Mouse (Mus musculus): Measurements from ENCODE around the gene Pgm1. TPM values are rescaled to one million over a fixed set of nuclear protein-coding genes. Genes with fewer than 3 reads are reported as not detected.
A peak's percentile ranks its signal among the peaks of the same experiment; 100 is the strongest.

Gene Pgm1
- polyA plus RNA-seq, 1 experiment from 2014 or later: 63.5 TPM

GRCm38 (mm10) chr4:100010916-100011315 is 81.7 kb downstream of the Pgm1 start:
- WGBS: 87% methylated on average over 3 of the region's 3 CpGs
- DNase-seq (ENCODE audit: low spot score) (no peak), ATAC-seq (replicated peaks; ENCODE audit: low FRiP score, low read depth) (no peak)
- H3K4me2 ChIP-seq (ENCODE audit: low read length): no peak overlapping the region
- no peaks in the 10 kb centered on the region for H3K4me1 ChIP-seq (replicated peaks; ENCODE audit: insufficient read depth, low read length)
- no peak for TF ChIP-seq CTCF (IDR thresholded peaks at IDR 0.05; ENCODE audit: low read depth)
- H3K27me3 ChIP-seq (ENCODE audit: insufficient read depth, low read length): no peaks in the 10 kb centered on the region
- no peak overlapping the region for H3K27ac ChIP-seq
- H3K36me3 ChIP-seq (ENCODE audit: insufficient read depth, low read length): no peaks in the 10 kb centered on the region
- no peaks in the 10 kb centered on the region for H3K9me3 ChIP-seq (replicated peaks; ENCODE audit: low read length)
- H3K4me3 ChIP-seq (replicated peaks; ENCODE audit: low read depth, low read length): no peak overlapping the region
- H3K9ac ChIP-seq (ENCODE audit: low read depth, low read length): no peak overlapping the region

DNA sequence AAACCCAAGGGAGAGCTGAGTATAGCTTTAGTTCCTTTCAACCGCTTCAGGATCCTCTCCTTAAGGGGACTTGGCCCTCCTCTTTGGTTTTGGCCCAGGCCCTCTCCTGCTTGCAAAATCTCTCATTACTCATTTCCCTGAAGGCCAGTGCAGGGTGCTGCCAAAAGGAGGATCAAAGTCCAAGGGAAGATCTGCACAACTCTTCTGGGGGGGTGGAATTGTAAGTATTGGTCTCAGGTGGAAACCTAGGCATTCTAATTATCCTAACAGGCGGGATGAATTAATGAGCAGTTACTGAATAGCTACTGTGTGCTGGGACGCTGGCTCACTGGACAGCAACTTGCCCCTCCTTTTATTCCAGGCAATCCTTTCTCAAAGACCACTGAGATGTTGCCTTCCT is 82.3 kb downstream of the Pgm1 start:
- Histone ChIP-seq H3K36me3 (ENCODE audit: insufficient read depth, low read length) (no peaks in the 10 kb centered on the region), H3K27ac (no peak overlapping the region), H3K4me2 (ENCODE audit: low read length) (no peak overlapping the region), H3K4me1 (replicated peaks; ENCODE audit: insufficient read depth, low read length) (no peaks in the 10 kb centered on the region), H3K9ac (ENCODE audit: low read depth, low read length) (no peak overlapping the region), H3K9me3 (replicated peaks; ENCODE audit: low read length) (no peaks in the 10 kb centered on the region), H3K27me3 (ENCODE audit: insufficient read depth, low read length) (no peaks in the 10 kb centered on the region), H3K4me3 (replicated peaks; ENCODE audit: low read depth, low read length) (no peak overlapping the region)
- DNase-seq (ENCODE audit: low spot score) (peak; percentile 21), ATAC-seq (replicated peaks; ENCODE audit: low FRiP score, low read depth) (0 out of 2 replicates have a peak, but pooled peaks have one; percentile 49)
- TF ChIP-seq CTCF (IDR thresholded peaks at IDR 0.05; ENCODE audit: low read depth): no peak
- WGBS: 61% methylated on average over 3 of the region's 3 CpGs

GRCm38 (mm10) chr4:100012361-100013035 is 83.3 kb downstream of the Pgm1 start:
- no peak overlapping the region for H3K27ac ChIP-seq
- H3K4me2 ChIP-seq (ENCODE audit: low read length): no peak overlapping the region
- no peak overlapping the region for H3K9ac ChIP-seq (ENCODE audit: low read depth, low read length)
- no peaks in the 10 kb centered on the region for H3K27me3 ChIP-seq (ENCODE audit: insufficient read depth, low read length)
- DNase-seq (ENCODE audit: low spot score) (no peak), ATAC-seq (replicated peaks; ENCODE audit: low FRiP score, low read depth) (no peak)
- 69% methylated on average over 8 of the region's 8 CpGs for WGBS
- H3K4me3 ChIP-seq (replicated peaks; ENCODE audit: low read depth, low read length): no peak overlapping the region
- H3K9me3 ChIP-seq (replicated peaks; ENCODE audit: low read length): no peaks in the 10 kb centered on the region
- TF ChIP-seq CTCF (IDR thresholded peaks at IDR 0.05; ENCODE audit: low read depth): no peak
- H3K4me1 ChIP-seq (replicated peaks; ENCODE audit: insufficient read depth, low read length): no peaks in the 10 kb centered on the region
- no peaks in the 10 kb centered on the region for H3K36me3 ChIP-seq (ENCODE audit: insufficient read depth, low read length)

DNA sequence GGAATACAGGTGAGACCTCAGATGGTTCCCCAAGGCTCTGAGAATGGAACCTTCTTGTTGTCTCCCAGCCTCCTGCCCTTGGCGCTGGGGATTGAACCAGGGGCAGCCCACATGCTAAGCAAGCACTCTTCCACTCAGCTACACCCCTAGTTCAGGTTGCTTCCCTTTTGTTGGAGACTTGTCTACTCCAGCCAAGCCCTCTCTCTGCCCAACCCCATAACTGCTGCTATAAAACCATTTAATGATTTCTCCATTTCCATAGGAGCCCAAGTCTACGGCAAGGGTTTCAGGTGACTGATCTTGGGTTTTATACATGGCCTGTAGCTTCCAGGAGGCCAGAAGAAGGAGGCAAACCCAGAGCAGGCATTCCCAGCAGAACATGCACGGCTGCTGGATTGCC is 98.6 kb downstream of the Pgm1 start:
- DNase-seq (ENCODE audit: low spot score) (no peak), ATAC-seq (replicated peaks; ENCODE audit: low FRiP score, low read depth) (no peak)
- H3K27me3 ChIP-seq (ENCODE audit: insufficient read depth, low read length): no peaks in the 10 kb centered on the region
- no peak overlapping the region for H3K27ac ChIP-seq
- no peak overlapping the region for H3K4me2 ChIP-seq (ENCODE audit: low read length)
- WGBS: 40% methylated on average over 3 of the region's 3 CpGs
- no peaks in the 10 kb centered on the region for H3K4me1 ChIP-seq (replicated peaks; ENCODE audit: insufficient read depth, low read length)
- no peak overlapping the region for H3K9ac ChIP-seq (ENCODE audit: low read depth, low read length)
- TF ChIP-seq CTCF (IDR thresholded peaks at IDR 0.05; ENCODE audit: low read depth): no peak
- no peaks in the 10 kb centered on the region for H3K36me3 ChIP-seq (ENCODE audit: insufficient read depth, low read length)
- no peak overlapping the region for H3K4me3 ChIP-seq (replicated peaks; ENCODE audit: low read depth, low read length)
- no peaks in the 10 kb centered on the region for H3K9me3 ChIP-seq (replicated peaks; ENCODE audit: low read length)

DNA sequence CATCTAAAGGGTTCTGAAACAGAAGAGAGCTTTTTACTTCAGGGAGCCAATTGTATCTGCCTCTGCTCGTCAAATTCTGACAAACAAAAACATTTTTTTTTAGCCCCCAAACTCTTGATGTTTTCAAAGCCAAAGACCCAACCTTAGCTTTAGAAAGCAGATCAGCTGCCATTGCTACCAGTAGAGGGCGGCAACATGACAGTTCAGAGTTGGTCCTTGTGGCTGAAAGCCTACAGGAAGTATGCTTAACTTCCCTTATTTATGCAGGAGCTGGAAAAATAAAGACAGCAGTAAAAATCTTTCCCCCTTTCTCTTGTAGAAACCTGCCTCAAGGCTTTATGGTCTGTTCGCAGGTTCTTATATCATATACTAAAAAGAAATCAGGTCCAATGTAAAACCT is 99.4 kb downstream of the Pgm1 start:
- Histone ChIP-seq H3K27ac (no peak overlapping the region), H3K9me3 (replicated peaks; ENCODE audit: low read length) (no peaks in the 10 kb centered on the region), H3K4me3 (replicated peaks; ENCODE audit: low read depth, low read length) (no peak overlapping the region), H3K27me3 (ENCODE audit: insufficient read depth, low read length) (no peaks in the 10 kb centered on the region), H3K4me1 (replicated peaks; ENCODE audit: insufficient read depth, low read length) (no peaks in the 10 kb centered on the region), H3K9ac (ENCODE audit: low read depth, low read length) (no peak overlapping the region), H3K4me2 (ENCODE audit: low read length) (no peak overlapping the region), H3K36me3 (ENCODE audit: insufficient read depth, low read length) (no peaks in the 10 kb centered on the region)
- TF ChIP-seq CTCF (IDR thresholded peaks at IDR 0.05; ENCODE audit: low read depth): peak; percentile 94
- peak; percentile 92 for DNase-seq (ENCODE audit: low spot score)
- 6% methylated on average over 3 of the region's 3 CpGs for WGBS
- ATAC-seq (replicated peaks; ENCODE audit: low FRiP score, low read depth): no peak

DNA sequence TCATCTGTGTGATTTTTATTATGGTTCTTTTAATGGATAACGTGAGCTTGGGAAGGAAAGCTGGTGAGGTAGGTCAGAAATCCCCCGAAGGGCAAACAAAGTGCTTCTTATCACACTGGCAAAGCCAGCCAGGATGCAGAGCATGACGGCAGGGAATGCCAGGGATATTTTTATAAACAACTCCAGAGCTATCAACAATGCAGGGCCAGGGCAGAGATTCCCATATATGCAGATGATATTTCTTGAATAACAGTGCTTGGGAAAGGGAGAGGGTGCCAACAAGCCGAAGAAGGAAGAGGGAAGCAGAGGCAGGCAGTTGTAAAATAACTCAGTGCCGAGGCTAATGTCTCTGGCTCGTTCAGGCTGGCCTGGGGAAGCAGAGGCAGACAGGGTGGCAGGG is 102.1 kb downstream of the Pgm1 start:
- no peaks in the 10 kb centered on the region for H3K27me3 ChIP-seq (ENCODE audit: insufficient read depth, low read length)
- H3K4me1 ChIP-seq (replicated peaks; ENCODE audit: insufficient read depth, low read length): no peaks in the 10 kb centered on the region
- no peak overlapping the region for H3K27ac ChIP-seq
- H3K9me3 ChIP-seq (replicated peaks; ENCODE audit: low read length): no peaks in the 10 kb centered on the region
- no peaks in the 10 kb centered on the region for H3K36me3 ChIP-seq (ENCODE audit: insufficient read depth, low read length)
- no peak overlapping the region for H3K4me3 ChIP-seq (replicated peaks; ENCODE audit: low read depth, low read length)
- no peak overlapping the region for H3K4me2 ChIP-seq (ENCODE audit: low read length)
- no peak for TF ChIP-seq CTCF (IDR thresholded peaks at IDR 0.05; ENCODE audit: low read depth)
- DNase-seq (ENCODE audit: low spot score): no peak
- no peak overlapping the region for H3K9ac ChIP-seq (ENCODE audit: low read depth, low read length)
- no peak for ATAC-seq (replicated peaks; ENCODE audit: low FRiP score, low read depth)
- WGBS: 56% methylated on average over 6 of the region's 6 CpGs

DNA sequence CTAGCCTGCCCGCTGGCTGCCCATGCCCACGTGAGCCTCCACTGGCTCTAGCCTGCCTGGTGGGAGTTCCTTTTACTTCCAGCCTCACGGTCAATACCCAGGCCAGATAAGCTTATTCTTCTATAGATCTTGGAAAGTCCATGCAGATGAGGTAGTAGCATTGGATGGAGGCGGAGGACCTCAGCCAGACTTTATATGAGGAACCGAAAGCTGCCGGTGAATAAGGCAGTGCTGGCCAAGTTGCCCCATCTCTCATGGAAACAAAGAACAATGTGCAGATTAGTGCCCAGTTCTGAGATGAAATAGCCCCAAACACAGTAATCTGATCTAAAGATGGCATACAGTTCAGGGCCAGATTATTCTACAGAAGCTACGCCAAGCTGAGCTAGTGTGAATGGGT is 103.4 kb downstream of the Pgm1 start:
- no peaks in the 10 kb centered on the region for H3K9me3 ChIP-seq (replicated peaks; ENCODE audit: low read length)
- H3K36me3 ChIP-seq (ENCODE audit: insufficient read depth, low read length): no peaks in the 10 kb centered on the region
- H3K9ac ChIP-seq (ENCODE audit: low read depth, low read length): no peak overlapping the region
- H3K27me3 ChIP-seq (ENCODE audit: insufficient read depth, low read length): no peaks in the 10 kb centered on the region
- ATAC-seq (replicated peaks; ENCODE audit: low FRiP score, low read depth) (no peak), DNase-seq (ENCODE audit: low spot score) (no peak)
- H3K4me1 ChIP-seq (replicated peaks; ENCODE audit: insufficient read depth, low read length): no peaks in the 10 kb centered on the region
- no peak overlapping the region for H3K27ac ChIP-seq
- no peak overlapping the region for H3K4me2 ChIP-seq (ENCODE audit: low read length)
- 92% methylated on average over 7 of the region's 7 CpGs for WGBS
- no peak for TF ChIP-seq CTCF (IDR thresholded peaks at IDR 0.05; ENCODE audit: low read depth)
- H3K4me3 ChIP-seq (replicated peaks; ENCODE audit: low read depth, low read length): no peak overlapping the region

Measured in kidney, postnatal 0 days (tissue).